Mouse (Mus musculus): Measurements from ENCODE around the gene Tvp23b. TPM values are rescaled to one million over a fixed set of nuclear protein-coding genes. Genes with fewer than 3 reads are reported as not detected.

The Tvp23b gene
- 10 to 100 TPM; 18.9 to 20.4 TPM for total RNA-seq (2021)
- long read RNA-seq, experiment 1, transcript Tvp23b-201 (7 exons, 1,784 nt): major isoform, 28 of 35 reads
- long read RNA-seq, experiment 1, partial matches to known transcripts: 0 of 35 reads
- long read RNA-seq, experiment 1, other reads (novel, unspliced or antisense): 7 of 35 reads
- long read RNA-seq, experiment 2, transcript Tvp23b-201 (7 exons, 1,784 nt): major isoform, 18 of 29 reads
- long read RNA-seq, experiment 2, partial matches to known transcripts: 0 of 29 reads
- long read RNA-seq, experiment 2, other reads (novel, unspliced or antisense): 11 of 29 reads

DNA sequence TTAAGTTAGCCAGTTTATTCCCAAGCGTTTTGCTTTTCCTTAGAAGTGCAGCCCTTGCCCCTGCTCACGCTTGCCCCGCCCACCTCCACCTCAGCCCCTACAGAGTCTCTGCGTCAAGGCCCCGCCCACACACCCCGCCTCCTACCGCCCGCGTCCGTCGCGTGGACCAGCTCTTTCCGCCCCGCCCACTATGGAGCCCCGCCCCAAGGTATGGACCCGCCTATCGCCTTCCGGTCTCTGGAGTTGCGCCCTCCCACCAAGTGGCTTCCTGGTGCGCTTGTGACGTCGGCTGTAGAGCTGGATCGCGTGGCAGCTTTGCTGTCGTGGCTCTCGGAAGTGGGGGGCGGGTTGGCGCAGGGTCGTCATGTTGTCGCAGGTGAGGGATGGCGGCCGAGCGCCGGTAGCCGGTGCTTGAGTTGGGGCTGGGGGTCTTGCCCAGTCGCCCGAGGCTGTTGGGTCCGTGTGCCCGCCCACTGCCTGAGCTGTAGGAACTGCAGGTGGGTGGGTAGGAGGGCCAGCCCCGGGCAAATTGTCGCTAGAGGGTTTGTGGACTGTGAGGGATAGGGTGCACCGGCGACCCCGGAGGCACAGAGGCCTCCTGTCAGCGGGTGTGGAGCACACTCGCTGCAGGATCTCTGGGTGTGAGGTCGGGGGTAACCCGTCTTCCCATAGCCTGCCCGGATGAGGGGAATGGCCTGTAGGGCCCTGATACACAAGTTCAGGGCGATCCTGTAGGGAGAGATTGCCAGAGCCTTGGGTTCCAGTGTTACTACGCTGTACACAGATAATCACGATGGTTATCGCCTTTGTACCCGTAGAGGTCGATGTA is at the start of gene Tvp23b:
TSS of gene Tvp23b (plus strand) at position 236 of the 829 bp plus-strand sequence.
- peak; percentile 97 to 100 for DNase-seq (ENCODE audit: low spot score in 2 of 2)

DNA sequence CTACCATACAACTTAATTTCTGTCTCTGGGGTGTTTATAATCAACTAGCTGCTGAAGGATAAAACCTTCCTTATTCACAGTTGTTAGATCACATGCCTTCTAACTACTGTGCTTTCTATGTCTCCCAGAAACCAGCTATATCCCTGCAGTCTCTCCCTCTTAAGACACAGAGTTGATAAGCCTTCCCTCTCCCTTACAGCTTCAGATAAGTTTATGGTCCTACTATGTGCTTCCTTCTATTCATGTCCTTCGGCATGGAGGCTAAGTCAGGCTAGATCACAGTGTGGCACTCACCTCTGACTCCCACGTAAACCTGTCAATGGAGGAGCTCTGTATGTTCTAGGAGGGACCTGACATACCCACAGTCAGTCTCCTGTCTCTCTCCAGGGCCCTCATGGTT is 48.9 kb upstream of the Tvp23b start:
- no peak for DNase-seq (ENCODE audit: low spot score in 2 of 2)

DNA sequence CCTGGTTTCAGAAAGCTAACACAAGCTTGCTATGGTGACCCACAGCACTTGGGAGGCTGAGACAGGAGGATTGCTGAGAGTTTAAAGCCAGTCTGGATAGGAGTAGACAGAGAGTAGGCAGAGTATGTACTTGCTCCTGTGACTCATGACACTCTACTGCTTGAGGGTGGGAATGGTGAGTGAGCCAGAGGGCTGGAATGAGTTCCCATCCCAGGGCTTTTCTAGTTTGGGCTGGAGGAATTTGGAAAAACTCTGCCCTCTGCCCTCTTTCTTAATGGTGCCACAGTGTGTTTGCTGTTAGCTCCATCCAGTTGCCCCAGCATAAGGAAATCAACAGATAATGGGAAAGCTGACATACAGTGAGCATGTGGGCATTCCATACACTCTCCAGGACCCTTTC is 47.3 kb upstream of the Tvp23b start:
- no peak for DNase-seq (ENCODE audit: low spot score in 2 of 2)

DNA sequence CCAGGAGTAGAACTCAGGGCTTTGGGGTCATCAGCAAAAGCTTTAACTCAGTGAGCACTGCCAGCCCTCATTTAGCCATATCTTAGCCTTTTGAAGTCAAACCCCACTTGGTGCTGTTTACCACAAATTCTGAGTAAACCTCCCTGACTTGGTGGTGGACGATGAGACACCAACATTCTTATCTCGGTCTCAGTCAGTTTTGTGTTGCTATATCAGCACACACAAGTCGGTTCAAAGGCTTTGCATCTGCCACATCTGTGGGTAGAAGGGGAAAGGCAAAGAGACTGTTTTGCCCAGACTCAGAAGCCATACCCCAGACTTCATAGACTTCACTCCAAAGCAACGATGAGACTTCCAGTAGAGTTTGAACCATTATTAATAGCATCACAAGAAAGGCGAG is 34.7 kb upstream of the Tvp23b start:
- no peak for DNase-seq (ENCODE audit: low spot score in 2 of 2)

DNA sequence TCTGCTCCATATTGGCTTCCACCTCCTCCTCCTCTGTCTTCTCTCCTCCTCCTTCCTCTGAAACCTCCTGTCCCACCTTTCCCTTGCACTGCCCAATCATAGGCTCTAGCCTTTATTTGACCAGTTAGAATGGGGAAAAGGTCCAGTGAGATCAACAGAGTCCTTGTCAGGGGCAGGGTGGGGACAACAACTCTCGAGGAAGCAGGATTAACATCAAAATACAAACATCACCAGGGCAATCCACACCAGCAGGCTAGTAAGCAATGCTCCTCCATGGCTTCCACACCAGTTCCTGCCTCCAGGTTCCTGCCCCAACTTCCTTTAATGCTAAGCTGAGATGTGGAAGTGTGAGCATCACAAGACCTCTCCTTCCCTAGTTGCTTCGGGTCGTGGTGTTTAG is 33.5 kb upstream of the Tvp23b start:
- DNase-seq (ENCODE audit: low spot score in 2 of 2): no peak

DNA sequence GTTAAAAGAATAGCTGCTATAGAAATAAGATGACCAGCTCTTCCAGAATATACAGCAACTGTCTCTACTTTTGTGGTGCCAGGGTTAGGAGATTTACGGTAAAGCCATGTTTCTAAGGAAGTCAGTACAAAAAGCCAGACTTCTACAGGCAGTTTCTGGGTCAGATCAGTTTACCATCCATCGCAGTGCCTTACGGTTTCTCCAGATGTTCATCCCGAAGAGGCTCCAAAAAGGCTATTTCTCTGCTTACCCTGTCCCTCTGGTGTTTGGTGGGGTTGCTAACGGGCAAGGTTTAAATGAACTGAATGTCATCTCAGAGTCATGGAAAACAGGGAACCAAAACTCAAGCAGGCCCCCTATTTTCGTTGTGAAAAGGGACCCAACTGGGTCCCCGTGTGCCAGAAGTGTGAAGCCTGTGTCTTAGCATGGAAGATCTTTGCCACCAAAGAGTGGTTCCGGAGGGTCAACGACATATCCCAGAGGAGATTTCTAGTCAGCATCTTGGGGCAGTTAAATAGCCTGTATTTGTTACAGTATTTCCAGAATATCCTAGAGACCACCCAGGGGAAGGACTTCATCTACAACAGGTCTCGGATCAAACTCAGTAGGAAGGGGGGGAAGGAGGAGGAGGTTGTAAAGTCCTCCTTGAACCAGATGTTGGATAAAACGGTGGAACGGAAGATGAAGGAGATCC is 32.1 kb upstream of the Tvp23b start, which contains the start of gene Fbxw10:
TSS of gene Fbxw10 (plus strand) at position 109 of the 694 bp plus-strand sequence.
- no peak for DNase-seq (ENCODE audit: low spot score in 2 of 2)

DNA sequence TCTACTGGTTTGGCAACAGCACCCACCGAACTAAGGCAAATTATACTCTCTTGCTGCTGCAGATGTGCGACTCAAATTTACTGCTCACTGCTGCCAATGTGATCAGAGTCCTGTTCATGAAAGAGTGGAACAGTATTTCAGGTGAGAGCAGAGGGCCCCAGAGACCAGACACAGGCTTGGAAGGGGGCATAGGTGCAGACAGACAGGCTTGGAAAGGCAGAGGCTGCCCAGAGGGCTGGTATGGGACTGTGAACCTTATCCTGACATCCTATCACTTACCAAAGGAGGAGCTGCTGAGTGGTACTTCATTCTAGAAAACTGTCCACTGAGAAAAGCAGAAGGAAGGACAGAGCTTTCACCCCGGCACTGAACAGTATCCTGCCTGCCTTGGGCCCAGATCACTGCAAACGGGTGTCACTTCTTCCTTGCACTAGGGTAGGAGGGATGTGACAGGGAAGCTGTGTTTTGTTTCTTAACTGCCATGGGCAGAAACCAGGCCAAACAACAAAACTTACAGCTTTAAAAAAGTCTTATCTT is 31.5 kb upstream of the Tvp23b start:
- DNase-seq (ENCODE audit: low spot score in 2 of 2): no peak

DNA sequence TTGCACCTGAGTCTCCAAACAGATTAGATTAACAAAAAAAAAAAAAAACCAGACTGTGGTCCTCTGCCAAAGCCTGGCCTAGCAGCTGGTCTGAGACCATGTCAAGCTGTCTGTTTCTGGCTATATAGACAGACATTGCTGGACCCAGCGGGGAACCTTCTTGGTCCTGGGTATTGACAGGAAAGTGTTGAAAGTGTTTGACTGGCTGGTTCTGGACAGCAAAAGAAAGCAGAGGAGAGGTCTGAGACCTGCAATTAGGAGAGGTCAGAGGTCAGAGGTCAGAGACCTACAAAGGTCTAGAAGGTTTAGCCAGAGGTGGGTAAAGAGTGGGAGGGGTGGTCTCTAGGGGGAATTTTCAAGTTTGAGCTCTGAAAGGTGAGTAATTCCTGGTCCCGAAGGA is 31.0 kb upstream of the Tvp23b start:
- no peak for DNase-seq (ENCODE audit: low spot score in 2 of 2)

DNA sequence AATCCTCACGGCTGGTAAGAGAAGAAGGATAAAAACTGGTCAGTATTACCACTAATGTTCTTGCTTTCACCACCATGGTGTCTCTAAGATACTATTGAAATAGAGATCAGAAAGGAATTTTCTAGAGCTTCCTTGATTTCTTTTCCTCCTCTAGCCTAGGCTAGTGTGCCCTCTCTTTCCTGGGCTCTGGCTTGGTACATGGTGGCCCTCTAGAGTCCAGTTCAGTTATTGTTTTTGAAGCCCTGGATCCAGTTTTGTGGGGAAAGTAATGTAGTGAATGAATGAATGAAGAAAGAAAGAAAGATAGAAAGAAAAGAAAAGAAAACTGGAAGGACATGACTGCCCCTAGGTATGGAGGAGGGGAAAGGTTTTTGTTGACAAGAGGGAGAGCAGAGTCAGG is 28.1 kb upstream of the Tvp23b start:
- no peak for DNase-seq (ENCODE audit: low spot score in 2 of 2)

DNA sequence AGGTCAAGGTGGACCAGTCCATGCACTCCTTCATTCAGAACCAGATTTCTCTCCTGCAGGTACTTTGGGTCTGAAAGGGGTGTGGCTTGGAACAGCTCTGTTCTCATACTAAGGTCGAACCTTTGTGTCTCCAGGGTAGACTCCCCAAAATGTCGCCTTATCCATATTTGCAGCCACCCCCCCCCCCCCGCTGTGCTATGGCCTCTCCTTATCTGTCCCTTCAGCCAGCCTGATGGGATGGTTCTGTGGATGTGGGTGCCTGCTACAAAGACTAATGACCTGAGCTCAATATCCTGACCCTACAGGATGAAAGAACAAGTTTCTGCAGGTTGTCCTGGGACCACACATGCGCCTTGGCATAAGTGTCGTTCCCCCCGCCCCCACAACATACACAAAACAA is 25.9 kb upstream of the Tvp23b start:
- no peak for DNase-seq (ENCODE audit: low spot score in 2 of 2)

DNA sequence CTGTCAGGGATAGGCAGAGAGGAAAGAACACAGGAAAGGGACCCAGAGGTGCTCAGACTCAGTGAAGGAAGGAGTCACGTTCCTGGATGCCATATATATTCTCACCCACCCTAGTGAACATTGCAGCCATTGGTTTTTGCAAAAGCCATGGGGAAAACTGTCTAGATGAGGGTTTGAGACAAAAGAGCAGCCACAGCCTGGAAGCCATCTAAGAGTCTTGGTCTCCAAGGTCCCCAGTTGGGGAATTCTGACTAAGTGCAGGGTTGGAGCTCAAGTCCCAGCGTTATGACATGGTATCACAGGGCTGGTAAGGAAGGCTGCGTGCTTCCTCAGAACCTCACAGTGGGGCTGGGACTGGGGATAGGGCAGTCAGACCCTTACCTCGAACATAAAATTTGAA is 13.7 kb upstream of the Tvp23b start:
- no peak for DNase-seq (ENCODE audit: low spot score in 2 of 2)

DNA sequence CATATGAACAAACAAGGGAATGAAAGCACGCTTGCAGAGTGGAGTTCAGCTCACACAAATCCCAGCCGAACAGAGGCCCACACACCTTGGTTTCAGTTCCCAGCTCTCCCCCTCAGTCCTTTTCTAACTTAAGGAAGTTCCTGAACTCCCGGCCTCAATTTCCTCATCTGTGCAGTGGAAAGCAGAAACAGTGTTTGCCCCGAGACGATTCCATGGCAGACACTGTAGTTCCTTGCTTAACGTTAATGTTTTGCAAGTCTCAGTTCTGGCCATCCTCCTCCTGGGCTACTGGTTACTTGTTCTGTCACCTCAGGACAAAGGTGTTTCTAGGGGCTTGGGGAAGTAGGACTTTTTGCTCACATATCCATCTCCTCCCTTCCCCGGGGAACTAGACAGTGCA is 12.6 kb upstream of the Tvp23b start:
- DNase-seq (ENCODE audit: low spot score in 2 of 2): no peak

DNA sequence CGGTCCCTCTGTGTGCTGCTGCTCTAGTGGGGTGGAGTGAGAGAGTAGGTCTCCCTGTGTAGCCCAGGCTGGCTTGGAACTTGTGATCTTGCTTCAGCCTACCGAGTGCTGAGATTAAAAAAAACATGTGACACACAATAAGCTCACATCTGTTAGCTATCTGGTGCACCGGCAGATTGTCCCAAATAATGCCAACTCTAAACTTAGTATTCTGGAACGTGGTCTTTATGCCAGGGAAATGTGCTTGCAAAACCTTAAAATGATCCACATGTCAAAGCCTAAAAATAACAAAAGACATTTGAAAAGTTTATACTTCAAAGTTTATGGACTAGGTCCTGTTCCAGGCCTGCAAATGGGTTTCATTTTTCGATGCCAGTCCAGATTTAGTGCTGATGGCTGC is 10.1 kb upstream of the Tvp23b start:
- DNase-seq (ENCODE audit: low spot score in 2 of 2): no peak

DNA sequence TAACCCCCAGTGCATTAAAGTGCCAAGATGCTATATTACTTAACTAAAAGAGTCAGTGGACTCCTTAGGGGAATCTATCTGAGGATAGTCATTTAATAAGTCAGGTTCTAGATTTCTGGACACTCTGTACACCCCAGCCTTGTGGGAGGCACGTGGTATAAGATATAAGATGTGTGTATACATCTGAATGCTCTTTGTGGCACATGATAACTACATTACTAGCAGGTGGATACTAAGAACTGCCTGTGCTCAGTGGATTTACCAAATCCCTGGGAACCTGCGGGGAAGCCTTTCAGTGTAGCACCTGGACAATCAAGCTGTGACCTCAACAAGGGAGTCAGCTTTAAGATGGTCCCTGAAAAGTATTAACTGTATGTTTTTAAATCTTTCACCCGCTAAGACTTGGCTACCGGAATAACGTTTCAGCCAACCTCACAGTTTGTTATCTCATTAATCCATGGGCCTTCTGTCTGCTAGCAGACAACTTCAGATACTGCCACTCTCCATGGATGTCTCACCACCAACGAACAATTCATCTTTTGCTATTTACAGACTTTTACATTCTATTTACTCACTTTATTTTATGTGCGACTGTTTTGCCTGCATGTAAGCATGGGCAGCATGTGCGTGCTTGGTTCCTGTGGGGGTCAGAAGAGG is 9.4 kb upstream of the Tvp23b start:
- DNase-seq (ENCODE audit: low spot score in 2 of 2): no peak

DNA sequence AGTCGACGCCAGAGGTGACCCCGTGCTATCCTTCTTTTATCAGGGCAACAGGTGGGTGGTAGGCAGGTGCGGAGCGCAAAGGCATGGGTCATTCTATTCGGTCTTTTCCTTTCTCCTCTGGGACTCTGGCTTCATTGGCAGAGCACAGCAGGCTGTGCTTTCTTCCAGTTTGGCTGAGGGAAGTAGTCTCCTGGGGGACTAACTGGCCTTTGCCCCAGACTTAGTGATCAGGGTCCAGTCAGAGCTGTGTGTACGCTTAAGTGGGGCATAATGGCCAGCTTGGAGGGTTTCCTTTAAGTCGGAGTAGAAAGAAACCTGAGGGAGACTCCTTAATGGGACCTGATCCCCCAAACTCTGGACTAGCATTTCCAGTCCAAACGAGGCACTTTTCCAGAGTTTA is 5.8 kb upstream of the Tvp23b start:
- DNase-seq (ENCODE audit: low spot score in 2 of 2): no peak

DNA sequence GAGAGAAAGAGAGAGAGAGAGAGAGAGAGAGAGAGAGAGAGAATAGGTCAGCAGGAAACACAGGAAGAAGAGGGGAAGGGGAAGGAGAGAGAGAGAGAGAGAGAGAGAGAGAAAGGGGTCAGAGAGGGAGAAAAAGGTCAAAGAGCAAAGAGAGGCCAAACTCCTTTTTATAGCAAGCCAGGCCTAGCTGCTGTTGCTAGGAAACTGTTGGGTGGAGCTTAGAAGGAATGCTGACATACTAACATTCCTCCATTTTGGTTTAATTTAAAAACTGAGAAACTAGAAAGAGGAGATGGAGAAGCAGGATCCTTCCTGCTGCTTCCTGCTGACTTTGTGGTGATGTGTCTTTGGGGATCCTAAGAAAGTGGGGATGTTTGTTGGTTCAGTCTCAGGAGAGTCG is 3.6 kb upstream of the Tvp23b start:
- DNase-seq (ENCODE audit: low spot score in 2 of 2): no peak

DNA sequence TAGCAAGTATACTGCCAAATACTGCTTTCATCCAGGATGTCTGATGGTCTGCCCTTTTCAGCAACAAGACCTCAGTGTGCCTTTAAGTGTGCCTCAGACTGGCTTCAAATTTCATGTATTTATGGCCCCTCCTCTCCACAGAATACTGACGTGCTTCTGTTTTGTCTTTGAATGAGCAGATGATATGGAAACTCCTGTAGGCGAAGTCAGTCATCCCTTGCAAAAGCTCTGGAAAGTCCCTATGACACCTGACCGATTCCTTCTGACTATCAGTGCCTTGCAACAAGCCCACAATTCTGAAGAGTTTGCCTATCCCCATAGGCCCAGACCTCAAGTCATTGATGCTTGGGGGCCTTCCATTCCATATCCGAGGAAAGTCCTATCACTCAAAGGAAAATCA is 2.8 kb upstream of the Tvp23b start:
- DNase-seq (ENCODE audit: low spot score in 2 of 2): no peak

DNA sequence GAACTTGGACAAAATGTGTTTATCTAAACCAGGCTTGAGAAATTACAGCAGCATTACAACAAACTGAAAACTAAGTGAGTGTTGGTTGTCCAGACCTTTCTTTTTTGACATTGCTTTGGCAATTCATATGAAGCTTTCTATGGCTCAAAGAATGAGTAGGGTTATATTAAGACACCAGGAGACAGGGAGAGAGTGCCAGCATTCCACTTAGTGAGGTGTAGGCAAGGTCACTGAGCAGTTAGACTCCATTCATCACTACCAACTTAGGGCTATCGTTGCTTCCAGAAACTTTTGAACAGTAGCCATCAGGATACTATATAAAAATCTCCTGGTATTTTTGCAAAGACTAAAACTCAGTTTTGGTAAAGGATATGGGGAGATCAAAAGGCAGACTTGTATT is 1.9 kb upstream of the Tvp23b start:
- no peak for DNase-seq (ENCODE audit: low spot score in 2 of 2)

DNA sequence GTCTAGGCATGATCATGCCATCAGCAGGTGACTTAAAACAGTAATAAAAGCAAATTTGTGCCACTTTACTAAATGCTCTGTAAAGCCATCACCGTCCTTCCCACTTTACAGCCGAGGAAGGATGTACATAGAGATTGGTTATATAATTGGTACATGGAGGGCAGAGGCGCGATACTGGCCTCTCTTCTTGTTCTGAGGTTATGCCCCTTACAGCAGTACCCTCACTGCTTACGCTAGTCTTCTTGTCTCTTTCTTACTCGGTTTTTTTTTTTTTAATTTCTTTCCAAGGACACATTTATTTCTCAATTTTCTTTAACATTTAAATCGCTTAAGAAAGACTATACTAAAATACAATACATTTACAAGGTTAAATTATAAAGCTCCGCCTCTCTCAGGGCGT is 527 bp upstream of the Tvp23b start:
- DNase-seq (ENCODE audit: low spot score in 2 of 2): no peak

DNA sequence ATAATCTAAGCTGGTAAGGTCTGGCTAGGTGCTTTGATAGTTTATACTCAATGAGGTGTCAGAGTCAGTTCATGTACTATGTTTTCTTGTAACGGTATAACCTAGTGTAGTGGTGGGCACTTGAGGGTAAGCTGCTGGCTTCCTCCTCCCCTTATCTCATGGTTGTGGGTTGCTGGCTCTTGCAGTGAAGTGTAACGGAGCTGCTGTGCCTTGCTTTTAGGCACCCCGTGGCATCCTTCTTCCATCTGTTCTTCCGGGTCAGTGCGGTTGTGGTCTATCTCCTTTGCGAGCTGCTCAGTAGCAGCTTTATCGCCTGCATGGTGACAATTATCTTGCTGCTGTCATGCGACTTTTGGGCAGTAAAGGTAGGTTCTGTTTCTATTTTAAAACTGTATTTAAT is 4.2 kb downstream of the Tvp23b start:
- no peak for DNase-seq (ENCODE audit: low spot score in 2 of 2)

DNA sequence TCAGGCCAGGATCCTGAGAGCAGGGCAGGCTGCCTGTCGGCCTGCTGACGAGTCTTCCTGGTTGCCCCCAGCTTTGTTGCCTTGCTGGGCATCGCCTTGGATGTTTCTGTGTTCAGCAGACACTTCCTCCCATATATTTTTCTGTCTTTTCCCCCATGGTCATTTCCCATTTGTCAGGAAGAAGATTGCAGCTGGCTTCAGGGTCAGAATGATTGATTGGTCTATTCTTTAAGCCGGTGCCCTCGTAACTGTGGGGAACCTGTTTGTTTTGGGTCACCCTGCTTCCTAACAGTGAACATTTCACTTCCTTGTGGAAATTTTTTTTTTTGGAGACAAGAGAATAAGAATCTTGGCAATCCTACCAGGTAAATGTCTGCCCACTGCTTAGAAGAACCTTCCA is 6.1 kb downstream of the Tvp23b start:
- DNase-seq (ENCODE audit: low spot score in 2 of 2): no peak
